Mouse (Mus musculus) ES-Bruce4 (cell line): ENCODE data around the gene Slc7a11. TPM values are rescaled to one million over a fixed set of nuclear protein-coding genes. Genes with fewer than 3 reads are reported as not detected.
A peak's percentile ranks its signal among the peaks of the same experiment; 100 is the strongest.

Experiments
- H3K27ac ChIP-seq: 2 replicates; pipeline ENCODE4 v1.5.1; 2012; ENCODE audit warnings: low read length, inconsistent platforms; ENCODE audit not compliant: insufficient read depth
- H3K27me3 ChIP-seq: 2 replicates; pipeline ENCODE4 v1.6.1; 2012; ENCODE audit warnings: mild to moderate bottlenecking, low read length, inconsistent platforms; ENCODE audit not compliant: control insufficient read depth, poor library complexity, insufficient read depth, severe bottlenecking
- H3K36me3 ChIP-seq: 2 replicates; pipeline ENCODE4 v1.6.1; 2012; ENCODE audit warnings: inconsistent platforms, mild to moderate bottlenecking, low read length, moderate library complexity; ENCODE audit not compliant: control insufficient read depth, poor library complexity, insufficient read depth, severe bottlenecking
- H3K4me1 ChIP-seq: one replicate; pipeline ENCODE4 v1.8.1; 2011; ENCODE audit warnings: low read length; ENCODE audit not compliant: control insufficient read depth, insufficient read depth
- H3K4me3 ChIP-seq: 2 replicates; pipeline ENCODE4 v1.5.1; 2011; ENCODE audit warnings: low read depth, mild to moderate bottlenecking, low read length
- H3K9ac ChIP-seq: 2 replicates; pipeline ENCODE4 v1.6.1; 2012; ENCODE audit warnings: low read depth, mild to moderate bottlenecking, inconsistent platforms; ENCODE audit not compliant: poor library complexity, severe bottlenecking
- H3K9me3 ChIP-seq: replicated peaks from 2 replicates; pipeline ENCODE4 v1.6.1; 2012; ENCODE audit warnings: mild to moderate bottlenecking, low read length, inconsistent platforms; ENCODE audit not compliant: control insufficient read depth, poor library complexity, insufficient read depth, severe bottlenecking
- CTCF ChIP-seq: IDR thresholded peaks from one replicate; pipeline ENCODE4 v1.8.1; 2011; ENCODE audit warnings: low read depth, low read length
- EP300 ChIP-seq: IDR thresholded peaks from 2 replicates; pipeline ENCODE4 v1.6.1; 2011; ENCODE audit warnings: low read depth, low read length; ENCODE audit not compliant: insufficient read depth
- POLR2A ChIP-seq: IDR thresholded peaks from one replicate; pipeline ENCODE4 v1.8.1; 2011; ENCODE audit warnings: low read length; ENCODE audit not compliant: insufficient read depth
- polyA plus RNA-seq: library from polyadenylated mRNA; stranded (reverse); fragments of >200 nt; gene quantifications from 2 replicates; pipeline ENCODE4 v1.2.4, GENCODE M21; 2011; ENCODE audit warnings: low read depth; ENCODE audit not compliant: missing spikeins, insufficient read depth, insufficient read length

The Slc7a11 gene
- polyA plus RNA-seq, 1 experiment, result 0.31 TPM

DNA sequence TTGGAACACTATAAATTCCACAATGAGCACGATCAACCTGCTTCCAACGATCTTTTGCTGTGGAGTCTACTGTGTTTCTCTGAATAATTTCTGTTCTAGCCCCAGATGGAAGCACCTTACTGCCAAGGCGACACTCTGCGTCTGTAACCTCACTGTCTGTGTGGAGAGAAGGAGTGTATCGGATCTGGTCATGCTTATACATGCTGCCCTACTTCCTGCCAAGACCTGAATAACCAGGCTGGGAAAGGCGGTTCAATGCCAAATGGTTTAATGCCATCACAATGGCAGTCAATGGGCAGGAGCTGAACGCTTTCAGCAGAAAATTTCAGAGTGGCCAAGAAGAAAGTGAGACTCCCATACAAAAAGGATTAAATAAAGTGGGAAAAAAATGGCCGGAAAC, 137.1 kb downstream of the Slc7a11 start:
- Histone ChIP-seq H3K4me3 (no peak overlapping the region), H3K9me3 (no peaks in the 10 kb centered on the region)
- no peak for TF ChIP-seq POLR2A
- TF ChIP-seq EP300, result no peak
- TF ChIP-seq CTCF, result no peak

DNA sequence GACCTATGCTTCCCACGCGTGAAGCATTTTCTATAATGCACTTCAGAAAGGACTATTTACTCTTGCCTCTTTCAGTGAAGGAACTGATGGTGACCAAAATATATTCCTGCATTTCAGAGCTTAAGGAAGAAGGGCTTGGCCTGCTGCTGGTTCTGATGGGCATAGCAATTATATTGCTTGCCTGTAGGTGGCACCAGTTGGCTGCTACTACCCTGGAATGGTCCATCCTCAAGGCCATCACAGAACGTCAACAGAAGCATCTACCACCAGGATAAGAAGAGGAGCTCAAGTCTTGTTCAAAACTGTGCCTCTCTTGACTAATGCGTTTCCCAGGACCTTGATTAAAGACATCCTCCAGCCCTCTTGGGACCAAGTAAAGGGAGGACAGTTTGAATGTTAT, 139.3 kb downstream of the Slc7a11 start:
- H3K4me3 ChIP-seq, result no peak overlapping the region
- no peak overlapping the region for H3K9ac ChIP-seq
- no peaks in the 10 kb centered on the region for H3K36me3 ChIP-seq
- no peaks in the 10 kb centered on the region for H3K9me3 ChIP-seq
- H3K4me1 ChIP-seq, result no peaks in the 10 kb centered on the region
- no peak for TF ChIP-seq EP300
- peak; percentile 64 for TF ChIP-seq CTCF
- no peaks in the 10 kb centered on the region for H3K27me3 ChIP-seq
- no peak overlapping the region for H3K27ac ChIP-seq

More for the DNA sequence above, 137.1 kb downstream of the Slc7a11 start:
- Histone ChIP-seq H3K4me1 (no peaks in the 10 kb centered on the region), H3K27ac (no peak overlapping the region), H3K9ac (no peak overlapping the region), H3K27me3 (no peaks in the 10 kb centered on the region), H3K36me3 (no peaks in the 10 kb centered on the region)

DNA sequence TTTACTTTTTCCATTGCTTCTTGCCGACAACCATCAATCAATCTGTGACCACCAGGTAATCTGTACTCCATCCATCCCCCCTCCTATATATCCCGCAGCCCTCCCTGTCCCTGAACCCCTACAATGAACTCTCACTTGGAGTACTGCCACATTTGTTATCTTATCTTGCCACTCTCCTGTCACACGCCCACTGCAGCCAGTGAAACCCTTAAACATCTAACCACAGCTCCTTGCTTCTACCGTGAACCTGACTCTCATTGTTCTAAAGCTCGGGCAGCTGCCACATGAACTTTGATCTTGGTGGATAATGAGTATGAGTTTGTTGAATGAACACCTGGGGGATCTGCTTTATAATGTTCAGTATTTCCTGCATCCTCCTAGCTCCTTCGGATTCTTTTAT, 140.8 kb downstream of the Slc7a11 start:
- Histone ChIP-seq H3K4me1 (no peaks in the 10 kb centered on the region), H3K4me3 (no peak overlapping the region), H3K36me3 (no peaks in the 10 kb centered on the region), H3K27ac (no peak overlapping the region), H3K9me3 (no peaks in the 10 kb centered on the region), H3K9ac (no peak overlapping the region), H3K27me3 (no peaks in the 10 kb centered on the region)
- no peak for TF ChIP-seq EP300
- TF ChIP-seq POLR2A, result no peak
- TF ChIP-seq CTCF, result no peak

DNA sequence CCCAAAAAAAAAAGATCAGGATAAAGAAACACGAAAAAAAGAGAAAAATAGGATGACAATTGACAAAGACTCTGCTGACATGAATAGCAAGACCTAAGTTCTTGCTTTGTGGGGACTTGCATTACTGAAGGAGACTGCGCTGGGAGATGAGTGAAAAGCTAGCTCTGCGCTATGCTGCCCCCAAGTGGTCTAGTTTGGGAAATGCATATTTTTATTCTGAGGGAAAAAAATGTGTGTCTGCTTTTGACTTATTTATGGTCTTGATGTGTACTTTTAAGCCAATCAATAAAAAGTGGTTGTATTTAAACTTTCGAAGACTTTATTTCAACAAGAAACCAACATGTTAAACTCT, 142.5 kb downstream of the Slc7a11 start:
- Histone ChIP-seq H3K27ac (no peak overlapping the region), H3K27me3 (no peaks in the 10 kb centered on the region), H3K9me3 (no peaks in the 10 kb centered on the region), H3K9ac (no peak overlapping the region), H3K4me3 (no peak overlapping the region), H3K4me1 (no peaks in the 10 kb centered on the region), H3K36me3 (no peaks in the 10 kb centered on the region)
- peak; percentile 45 for TF ChIP-seq CTCF
- TF ChIP-seq POLR2A, result no peak

DNA sequence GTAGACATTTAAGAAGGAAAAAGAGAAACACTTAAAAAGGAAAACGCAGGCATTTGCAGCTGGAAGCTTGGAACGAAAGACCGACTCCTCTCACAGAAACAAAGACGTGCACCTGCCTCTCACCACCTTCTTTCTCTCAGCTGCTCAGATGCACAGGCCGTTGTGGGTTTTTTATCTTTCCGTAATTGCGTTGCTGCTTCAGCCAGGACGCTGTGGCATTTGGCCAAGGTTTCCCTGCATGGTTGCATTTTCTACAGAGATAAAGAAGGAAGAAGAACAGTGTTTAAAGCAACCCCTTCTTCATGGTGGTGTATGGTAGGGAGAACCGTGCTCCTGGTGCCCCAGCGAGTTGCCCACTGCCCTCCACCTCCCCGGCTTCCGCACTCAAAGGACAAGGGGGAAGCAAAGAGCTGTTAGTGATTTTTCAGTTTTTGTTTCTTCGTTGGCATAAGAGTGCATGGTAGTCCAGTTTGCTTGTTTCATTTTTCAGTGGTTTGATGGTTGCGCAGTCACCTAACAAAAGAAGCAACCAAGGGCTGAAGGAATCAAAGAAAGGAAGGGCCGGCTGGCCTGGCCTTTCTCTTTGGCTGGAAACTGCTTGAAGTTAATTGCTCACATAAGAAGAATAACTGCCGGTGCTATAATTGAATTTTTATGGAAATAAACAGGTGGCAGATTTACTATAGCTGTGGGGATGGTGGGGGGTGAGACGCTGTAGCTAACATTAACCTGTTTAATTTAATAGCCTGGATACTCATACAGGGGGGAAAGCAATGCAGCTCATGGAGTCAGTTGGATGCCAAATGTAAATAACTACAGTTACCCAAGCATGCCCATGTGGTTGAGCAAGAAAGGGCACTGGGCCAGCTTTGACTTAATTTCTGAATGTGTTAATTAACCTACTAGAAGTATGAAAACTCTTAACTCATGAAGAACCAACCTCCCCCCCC, 143.1 kb downstream of the Slc7a11 start:
- TF ChIP-seq POLR2A (no peak), EP300 (no peak), CTCF (no peak)
- no peak overlapping the region for H3K27ac ChIP-seq
- no peaks in the 10 kb centered on the region for H3K27me3 ChIP-seq
- no peaks in the 10 kb centered on the region for H3K36me3 ChIP-seq
- no peaks in the 10 kb centered on the region for H3K9me3 ChIP-seq
- no peaks in the 10 kb centered on the region for H3K4me1 ChIP-seq
- no peak overlapping the region for H3K9ac ChIP-seq
- no peak overlapping the region for H3K4me3 ChIP-seq

DNA sequence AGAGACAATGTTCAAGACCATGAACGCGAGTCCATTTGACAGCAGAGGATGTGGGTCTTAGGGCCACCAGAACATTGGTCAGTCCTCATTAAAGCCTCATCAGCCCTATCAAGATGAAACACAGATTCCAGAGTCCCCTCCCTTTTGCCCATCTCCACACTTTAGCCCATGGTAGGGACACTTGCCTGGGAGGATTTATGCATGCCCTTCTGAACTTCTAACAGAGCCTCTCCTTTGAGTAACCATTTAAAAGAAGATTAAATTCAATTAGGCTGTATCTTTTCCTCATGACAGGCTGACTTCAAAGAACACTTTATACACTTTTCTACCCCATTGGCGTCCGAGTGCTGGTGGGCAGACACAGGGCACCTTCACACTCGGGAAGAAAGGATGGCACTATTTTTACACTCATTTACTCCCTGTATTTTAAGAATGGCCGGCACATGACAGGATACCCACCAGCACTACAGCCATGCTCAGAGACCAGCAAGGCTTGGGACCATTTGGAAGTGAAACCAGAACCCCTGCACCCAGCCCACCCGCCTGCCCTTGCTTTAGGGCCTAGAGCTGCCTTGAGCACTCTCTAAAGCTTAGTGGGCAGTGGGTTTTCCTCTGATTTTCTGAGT, 144.9 kb downstream of the Slc7a11 start:
- TF ChIP-seq EP300 (no peak), CTCF (no peak), POLR2A (no peak)
- H3K27me3 ChIP-seq, result no peaks in the 10 kb centered on the region
- H3K4me1 ChIP-seq, result no peaks in the 10 kb centered on the region
- no peaks in the 10 kb centered on the region for H3K36me3 ChIP-seq
- H3K9me3 ChIP-seq, result no peaks in the 10 kb centered on the region
- no peak overlapping the region for H3K9ac ChIP-seq
- no peak overlapping the region for H3K27ac ChIP-seq
- H3K4me3 ChIP-seq, result no peak overlapping the region
